Mouse (Mus musculus): ENCODE data around the gene Mapkap1. TPM values are rescaled to one million over a fixed set of nuclear protein-coding genes. Genes with fewer than 3 reads are reported as not detected.

Gene Mapkap1
- polyA plus RNA-seq, 1 experiment: 39.6 TPM

GRCm38 (mm10) chr2:34668440-34669191, 262.0 kb downstream of the Mapkap1 start:
- Histone ChIP-seq H3K4me2 (ENCODE audit: low read depth) (peak overlapping the region; percentile 38), H3K79me2 (ENCODE audit: control insufficient read depth, insufficient read depth) (no peaks in the 10 kb centered on the region), H3ac (ENCODE audit: control insufficient read depth, insufficient read length) (no peak overlapping the region), H3K4me3 (no peak overlapping the region), H3K36me3 (ENCODE audit: control insufficient read depth, insufficient read depth) (no peaks in the 10 kb centered on the region), H3K27me3 (ENCODE audit: control insufficient read depth, insufficient read depth, insufficient read length) (peaks cover 9% of the 10 kb centered on the region)
- no peak for TF ChIP-seq POLR2A (IDR thresholded peaks at IDR 0.05; ENCODE audit: insufficient read length, low read depth)
- no peak for TF ChIP-seq MAX (IDR thresholded peaks at IDR 0.05; ENCODE audit: low read depth)
- no peak for TF ChIP-seq CEBPB (IDR thresholded peaks at IDR 0.05; ENCODE audit: insufficient read depth, poor library complexity, severe bottlenecking)
- no peak for TF ChIP-seq REST (IDR thresholded peaks at IDR 0.05; ENCODE audit: insufficient read depth, insufficient read length)
- TF ChIP-seq E2F4 (IDR thresholded peaks at IDR 0.05; ENCODE audit: insufficient read depth): no peak
- no peak for TF ChIP-seq TCF3 (IDR thresholded peaks at IDR 0.05; ENCODE audit: insufficient read length, low read depth)
- no peak for TF ChIP-seq MYOD1 (IDR thresholded peaks at IDR 0.05; ENCODE audit: control insufficient read depth in 1 of 3, insufficient read length in 2 of 3, low read depth in 2 of 3)
- no peak for TF ChIP-seq MYOG (IDR thresholded peaks at IDR 0.05; ENCODE audit: control insufficient read depth in 1 of 3, insufficient read depth in 1 of 3, insufficient read length in 2 of 3, low read depth in 2 of 3)
- TF ChIP-seq TCF12 (IDR thresholded peaks at IDR 0.05; ENCODE audit: insufficient read depth, poor library complexity, severe bottlenecking): no peak

GRCm38 (mm10) chr2:34669203-34669746, 262.7 kb downstream of the Mapkap1 start:
- H3K27me3 ChIP-seq (ENCODE audit: control insufficient read depth, insufficient read depth, insufficient read length): peaks cover 4% of the 10 kb centered on the region
- H3K36me3 ChIP-seq (ENCODE audit: control insufficient read depth, insufficient read depth): no peaks in the 10 kb centered on the region
- H3K4me2 ChIP-seq (ENCODE audit: low read depth): peak overlapping the region; percentile 38
- H3K4me3 ChIP-seq: no peak overlapping the region
- no peak overlapping the region for H3ac ChIP-seq (ENCODE audit: control insufficient read depth, insufficient read length)
- TF ChIP-seq REST (IDR thresholded peaks at IDR 0.05; ENCODE audit: insufficient read depth, insufficient read length) (no peak), POLR2AphosphoS2 (IDR thresholded peaks at IDR 0.05; ENCODE audit: insufficient read length, low read depth) (no peak), MYOD1 (IDR thresholded peaks at IDR 0.05; ENCODE audit: control insufficient read depth in 1 of 3, insufficient read length in 2 of 3, low read depth in 2 of 3) (peak in 2 of 3 experiments; percentile 58 to 74), TCF12 (IDR thresholded peaks at IDR 0.05; ENCODE audit: insufficient read depth, poor library complexity, severe bottlenecking) (no peak), MYOG (IDR thresholded peaks at IDR 0.05; ENCODE audit: control insufficient read depth in 1 of 3, insufficient read depth in 1 of 3, insufficient read length in 2 of 3, low read depth in 2 of 3) (peak in 2 of 3 experiments; percentile 42 to 62)
- H3K79me2 ChIP-seq (ENCODE audit: control insufficient read depth, insufficient read depth): no peaks in the 10 kb centered on the region

GRCm38 (mm10) chr2:34670470-34670869, 263.9 kb downstream of the Mapkap1 start:
- Histone ChIP-seq H3K27me3 (ENCODE audit: control insufficient read depth, insufficient read depth, insufficient read length) (no peaks in the 10 kb centered on the region), H3K36me3 (ENCODE audit: control insufficient read depth, insufficient read depth) (peaks cover under 1% of the 10 kb centered on the region), H3K4me3 (no peak overlapping the region), H3K79me2 (ENCODE audit: control insufficient read depth, insufficient read depth) (no peaks in the 10 kb centered on the region), H3K4me2 (ENCODE audit: low read depth) (no peak overlapping the region), H3ac (ENCODE audit: control insufficient read depth, insufficient read length) (no peak overlapping the region)
- TF ChIP-seq MYOD1 (IDR thresholded peaks at IDR 0.05; ENCODE audit: control insufficient read depth in 1 of 3, insufficient read length in 2 of 3, low read depth in 2 of 3): no peak
- no peak for TF ChIP-seq SRF (IDR thresholded peaks at IDR 0.05; ENCODE audit: control insufficient read depth, insufficient read length, low read depth)
- no peak for TF ChIP-seq CEBPB (IDR thresholded peaks at IDR 0.05; ENCODE audit: insufficient read depth, poor library complexity, severe bottlenecking)

GRCm38 (mm10) chr2:34671385-34672026, 264.9 kb downstream of the Mapkap1 start:
- H3K27me3 ChIP-seq (ENCODE audit: control insufficient read depth, insufficient read depth, insufficient read length): no peaks in the 10 kb centered on the region
- peaks cover 10% of the 10 kb centered on the region for H3K36me3 ChIP-seq (ENCODE audit: control insufficient read depth, insufficient read depth)
- H3K4me2 ChIP-seq (ENCODE audit: low read depth): no peak overlapping the region
- no peak overlapping the region for H3ac ChIP-seq (ENCODE audit: control insufficient read depth, insufficient read length)
- H3K79me2 ChIP-seq (ENCODE audit: control insufficient read depth, insufficient read depth): no peaks in the 10 kb centered on the region
- H3K4me3 ChIP-seq: no peak overlapping the region
- TF ChIP-seq E2F4 (IDR thresholded peaks at IDR 0.05; ENCODE audit: insufficient read depth): no peak
- no peak for TF ChIP-seq REST (IDR thresholded peaks at IDR 0.05; ENCODE audit: insufficient read depth, insufficient read length)
- TF ChIP-seq SRF (IDR thresholded peaks at IDR 0.05; ENCODE audit: control insufficient read depth, insufficient read length, low read depth): no peak
- no peak for TF ChIP-seq MYOD1 (IDR thresholded peaks at IDR 0.05; ENCODE audit: control insufficient read depth in 1 of 3, insufficient read length in 2 of 3, low read depth in 2 of 3)
- peak; percentile 60 for TF ChIP-seq POLR2AphosphoS2 (IDR thresholded peaks at IDR 0.05; ENCODE audit: insufficient read length, low read depth)
- TF ChIP-seq POLR2A (IDR thresholded peaks at IDR 0.05; ENCODE audit: insufficient read length, low read depth): peak; percentile 30
- TF ChIP-seq MYOG (IDR thresholded peaks at IDR 0.05; ENCODE audit: control insufficient read depth in 1 of 3, insufficient read depth in 1 of 3, insufficient read length in 2 of 3, low read depth in 2 of 3): no peak
- no peak for TF ChIP-seq CEBPB (IDR thresholded peaks at IDR 0.05; ENCODE audit: insufficient read depth, poor library complexity, severe bottlenecking)
- no peak for TF ChIP-seq MAX (IDR thresholded peaks at IDR 0.05; ENCODE audit: low read depth)
- TF ChIP-seq USF1 (IDR thresholded peaks at IDR 0.05; ENCODE audit: low read depth): no peak

GRCm38 (mm10) chr2:34673846-34674245, 267.3 kb downstream of the Mapkap1 start:
- H3K4me2 ChIP-seq (ENCODE audit: low read depth): no peak overlapping the region
- no peak for TF ChIP-seq E2F4 (IDR thresholded peaks at IDR 0.05; ENCODE audit: insufficient read depth)
- no peak for TF ChIP-seq MYOD1 (IDR thresholded peaks at IDR 0.05; ENCODE audit: control insufficient read depth in 1 of 3, insufficient read length in 2 of 3, low read depth in 2 of 3)
- TF ChIP-seq MAX (IDR thresholded peaks at IDR 0.05; ENCODE audit: low read depth): no peak
- no peak for TF ChIP-seq USF1 (IDR thresholded peaks at IDR 0.05; ENCODE audit: low read depth)
- TF ChIP-seq TCF3 (IDR thresholded peaks at IDR 0.05; ENCODE audit: insufficient read length, low read depth): no peak
- no peak for TF ChIP-seq TCF12 (IDR thresholded peaks at IDR 0.05; ENCODE audit: insufficient read depth, poor library complexity, severe bottlenecking)
- TF ChIP-seq MYOG (IDR thresholded peaks at IDR 0.05; ENCODE audit: control insufficient read depth in 1 of 3, insufficient read depth in 1 of 3, insufficient read length in 2 of 3, low read depth in 2 of 3): no peak
- no peak overlapping the region for H3K4me3 ChIP-seq
- H3K79me2 ChIP-seq (ENCODE audit: control insufficient read depth, insufficient read depth): no peaks in the 10 kb centered on the region
- H3ac ChIP-seq (ENCODE audit: control insufficient read depth, insufficient read length): no peak overlapping the region
- H3K27me3 ChIP-seq (ENCODE audit: control insufficient read depth, insufficient read depth, insufficient read length): no peaks in the 10 kb centered on the region
- peaks cover 26% of the 10 kb centered on the region for H3K36me3 ChIP-seq (ENCODE audit: control insufficient read depth, insufficient read depth)
